Mouse (Mus musculus) small intestine, adult 2 months (tissue): ENCODE data around the gene Nav1. TPM values are rescaled to one million over a fixed set of nuclear protein-coding genes. Genes with fewer than 3 reads are reported as not detected.

ENCODE experiments used
- H3K27ac ChIP-seq: fragments of 200-500 bp; 2 replicates; pipeline ENCODE4 v1.5.1; 2012; ENCODE audit warnings: low read depth, low read length, control low read depth, inconsistent platforms; ENCODE audit not compliant: insufficient read depth
- H3K27me3 ChIP-seq: fragments of 200-500 bp; 2 replicates; pipeline ENCODE4 v1.6.1; 2012; ENCODE audit warnings: mild to moderate bottlenecking, moderate library complexity, low read length, inconsistent platforms; ENCODE audit not compliant: control insufficient read depth, insufficient read depth
- H3K36me3 ChIP-seq: fragments of 200-500 bp; 2 replicates; pipeline ENCODE4 v1.6.1; 2012; ENCODE audit warnings: mild to moderate bottlenecking, low read length, control low read depth, inconsistent platforms; ENCODE audit not compliant: control insufficient read depth, insufficient read depth
- H3K4me1 ChIP-seq: fragments of 200-500 bp; 2 replicates; pipeline ENCODE4 v1.6.1; 2012; ENCODE audit warnings: low read length, inconsistent platforms, mixed read lengths; ENCODE audit not compliant: control insufficient read depth, insufficient read depth, insufficient read length
- H3K4me3 ChIP-seq: fragments of 200-500 bp; 2 replicates; pipeline ENCODE4 v1.5.1; 2012; ENCODE audit warnings: low read depth, mild to moderate bottlenecking, control low read depth, inconsistent platforms, low read length, moderate library complexity
- CTCF ChIP-seq: fragments of 200-500 bp; IDR thresholded peaks from 2 replicates; pipeline ENCODE4 v1.5.1; 2012; ENCODE audit warnings: low read depth, mild to moderate bottlenecking, control low read depth, inconsistent platforms, low read length, moderate library complexity, mixed read lengths; ENCODE audit not compliant: insufficient replicate concordance, insufficient read length; ENCODE audit errors: extremely low read depth
- POLR2A ChIP-seq: fragments of 200-500 bp; IDR thresholded peaks from 2 replicates; pipeline ENCODE4 v1.6.1; 2012; ENCODE audit warnings: low read depth, mild to moderate bottlenecking, control low read depth, inconsistent platforms, low read length, moderate library complexity
- WGBS: fragments of 180-500 bp; shearing (Covaris S2); methylation state at CpG from one replicate; pipeline ENCODE4 v1.1.7; 2018; 5-methylcytosine and 5-hydroxymethylcytosine counted together
- polyA plus RNA-seq: library from polyadenylated mRNA; depleted of rRNA; stranded (reverse); fragments of >200 nt; gene quantifications from 2 replicates; pipeline ENCODE4 v1.2.3, GENCODE M21; 2012

The Nav1 gene
- polyA plus RNA-seq, 1 experiment: 6.2 TPM

DNA sequence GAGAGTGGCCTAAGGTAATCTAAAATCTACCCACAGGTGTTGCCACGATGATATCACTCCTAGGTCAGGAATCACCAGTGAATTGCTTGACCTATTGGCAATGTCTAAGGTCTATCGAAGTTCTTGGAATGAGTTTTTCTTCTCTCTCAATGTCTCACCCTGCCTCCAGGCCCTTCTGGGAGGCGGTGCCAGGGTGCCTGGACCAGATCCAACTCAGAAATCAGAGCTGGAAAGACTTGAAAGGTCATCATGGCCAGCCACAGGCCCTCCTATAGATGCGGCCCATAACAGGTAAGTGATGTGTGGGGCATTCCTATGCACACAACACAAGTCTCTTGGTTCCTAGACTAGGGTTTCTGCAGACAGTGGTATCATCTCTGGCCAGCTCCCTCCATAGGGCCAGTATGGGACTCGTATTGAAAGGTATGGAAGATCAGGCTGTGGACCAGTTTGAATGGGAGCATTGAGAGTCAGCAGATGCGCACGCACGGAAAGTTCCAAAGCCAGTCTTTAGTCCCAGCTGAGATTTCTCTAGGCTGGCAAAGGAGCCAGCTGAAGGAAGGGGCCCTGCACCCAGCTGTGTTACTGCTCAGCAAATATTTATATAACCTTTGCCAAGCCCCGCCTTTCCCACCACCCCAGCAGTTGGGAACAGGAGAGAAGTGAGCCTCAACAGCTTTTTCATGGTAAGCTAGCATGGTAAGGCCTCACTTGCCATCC, 92.0 kb downstream of the Nav1 start:
- WGBS: 22% methylated on average over 9 of the region's 9 CpGs
- Histone ChIP-seq H3K27me3 (no peaks in the 10 kb centered on the region), H3K27ac (no peak overlapping the region), H3K4me1 (peaks cover 16% of the 10 kb centered on the region), H3K4me3 (no peak overlapping the region), H3K36me3 (no peaks in the 10 kb centered on the region)
- TF ChIP-seq POLR2A: no peak
- no peak for TF ChIP-seq CTCF

DNA sequence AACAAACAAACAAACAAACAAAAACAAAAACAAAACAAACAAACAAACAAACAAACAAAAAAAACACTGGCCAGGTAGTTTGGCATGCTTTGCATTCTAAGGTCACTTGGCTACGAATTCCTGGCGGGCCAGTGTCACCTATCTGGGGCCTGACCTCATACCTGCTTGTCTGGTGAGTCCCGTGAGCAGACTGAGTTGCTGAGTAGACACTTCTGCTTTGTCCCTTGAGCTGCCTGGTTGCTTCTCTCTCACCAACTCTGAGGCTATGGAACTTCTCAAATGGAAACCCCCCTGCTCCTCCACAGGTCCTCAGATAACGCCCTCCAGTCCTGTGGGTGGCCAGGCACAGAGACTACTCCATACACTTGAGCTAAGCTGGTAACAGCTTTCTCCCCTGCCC, 93.0 kb downstream of the Nav1 start:
- H3K27me3 ChIP-seq: no peaks in the 10 kb centered on the region
- no peak overlapping the region for H3K27ac ChIP-seq
- no peaks in the 10 kb centered on the region for H3K36me3 ChIP-seq
- peaks cover 22% of the 10 kb centered on the region for H3K4me1 ChIP-seq
- no peak overlapping the region for H3K4me3 ChIP-seq
- WGBS: 86% methylated on average over 4 of the region's 4 CpGs
- TF ChIP-seq POLR2A (no peak), CTCF (no peak)

DNA sequence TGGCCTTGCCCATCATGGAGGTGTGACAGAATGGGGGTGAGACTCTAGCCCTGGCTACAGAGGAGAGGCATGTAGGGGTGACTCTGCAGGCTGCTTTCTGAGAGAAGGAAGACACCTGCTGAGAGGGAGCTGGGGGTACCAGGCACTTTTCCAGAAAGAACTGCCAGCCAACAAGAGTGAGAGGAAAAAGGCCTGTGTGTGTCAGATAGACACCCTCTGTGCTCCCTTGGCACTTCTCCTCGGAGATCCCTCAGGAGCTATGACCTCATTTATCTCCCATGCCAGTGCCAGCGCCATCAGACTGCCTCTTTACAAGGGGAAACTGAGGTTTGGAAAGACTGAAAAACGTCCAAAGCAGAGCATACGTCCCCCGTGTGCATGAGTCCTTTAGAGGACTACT, 93.6 kb downstream of the Nav1 start:
- TF ChIP-seq POLR2A (no peak), CTCF (no peak)
- Histone ChIP-seq H3K4me3 (no peak overlapping the region), H3K4me1 (peaks cover 22% of the 10 kb centered on the region), H3K36me3 (no peaks in the 10 kb centered on the region), H3K27ac (no peak overlapping the region), H3K27me3 (no peaks in the 10 kb centered on the region)
- WGBS: 73% methylated on average over 5 of the region's 5 CpGs

DNA sequence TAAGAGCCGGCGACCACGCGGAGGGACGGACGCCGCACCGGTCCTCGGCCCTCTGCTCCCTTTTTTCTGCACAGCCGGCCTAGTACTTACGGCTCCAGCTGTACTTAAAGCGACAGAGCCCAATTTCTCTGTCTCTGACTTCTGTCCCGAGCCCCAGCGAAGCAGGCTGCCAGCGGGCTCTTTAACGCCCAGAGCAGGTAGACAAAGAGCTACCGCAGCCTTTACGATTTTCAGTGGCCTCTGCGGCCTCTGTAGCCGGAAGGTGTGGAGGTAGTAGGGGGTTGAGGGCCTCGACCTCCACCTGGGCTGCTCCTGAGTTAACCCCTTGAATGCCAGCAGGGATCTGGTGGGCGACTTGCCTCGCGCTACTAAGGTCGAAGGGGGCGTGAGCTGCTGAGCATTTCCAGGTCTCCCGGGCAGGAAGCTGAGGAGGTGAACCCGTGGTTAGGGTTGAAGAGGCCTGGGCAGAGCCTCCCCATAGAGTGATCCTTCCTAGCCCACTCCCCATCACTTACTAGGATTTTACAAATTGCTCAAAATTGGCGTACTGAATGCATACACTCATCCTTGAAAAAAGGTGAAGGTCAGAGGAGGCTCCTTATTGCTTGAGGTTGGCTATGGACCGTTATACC, 96.6 kb downstream of the Nav1 start:
- Histone ChIP-seq H3K36me3 (no peaks in the 10 kb centered on the region), H3K4me1 (peaks cover 14% of the 10 kb centered on the region), H3K27ac (no peak overlapping the region), H3K4me3 (peak overlapping the region; percentile 84), H3K27me3 (no peaks in the 10 kb centered on the region)
- TF ChIP-seq POLR2A: no peak; the same call in 1 of the 2 replicates
- TF ChIP-seq CTCF: no peak
- WGBS: 5% methylated on average over 30 of the region's 30 CpGs

DNA sequence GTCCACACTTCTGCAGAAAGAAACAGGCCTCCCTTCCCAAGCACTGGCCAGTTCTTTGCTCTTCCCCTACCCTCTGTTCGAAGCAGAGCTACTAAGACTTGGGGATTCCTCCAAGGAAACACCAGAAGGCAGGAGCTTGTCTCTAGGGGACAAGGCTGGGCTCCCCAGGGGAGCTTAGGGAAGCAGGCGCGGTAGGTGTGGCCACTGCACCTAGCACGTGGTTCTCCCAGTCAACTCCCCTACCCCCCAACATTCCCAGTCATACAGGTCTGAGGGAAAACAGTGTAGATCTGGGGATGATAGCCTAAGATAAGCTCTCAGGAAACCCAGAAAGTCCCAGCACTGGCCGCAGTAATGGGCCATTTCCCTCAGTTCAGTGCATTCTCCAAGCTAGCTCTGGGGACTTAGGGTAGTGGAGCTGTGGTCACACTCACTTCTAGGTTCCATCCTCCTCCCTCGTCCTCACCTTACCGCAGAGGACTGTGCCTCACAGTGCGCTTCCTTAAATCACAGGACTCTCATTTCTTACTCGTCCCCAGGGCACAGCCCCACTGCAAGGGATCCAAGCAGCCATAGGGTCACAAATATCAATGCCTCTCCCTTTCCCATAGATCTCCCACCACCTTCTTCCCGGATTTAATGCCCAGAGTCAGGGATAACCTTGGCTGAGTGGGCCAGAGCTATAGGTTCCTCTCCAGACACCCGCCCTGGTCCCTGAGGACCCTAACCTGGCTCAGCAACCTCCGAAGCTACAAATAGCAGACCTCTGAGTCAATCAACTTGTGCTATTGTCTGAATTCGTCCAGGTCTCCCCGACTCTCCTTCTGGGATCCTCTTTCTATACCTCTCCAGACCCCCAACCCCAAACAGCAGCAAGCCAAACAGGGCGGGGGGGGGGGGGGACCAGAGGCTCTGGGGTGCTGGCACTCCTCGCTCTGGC, 97.7 kb downstream of the Nav1 start:
- Histone ChIP-seq H3K4me1 (peaks cover 8% of the 10 kb centered on the region; the same call in 1 of the 2 replicates), H3K27ac (peak overlapping the region; percentile 32), H3K36me3 (no peaks in the 10 kb centered on the region), H3K27me3 (no peaks in the 10 kb centered on the region), H3K4me3 (peak overlapping the region; percentile 84)
- TF ChIP-seq POLR2A: no peak
- no peak for TF ChIP-seq CTCF
- WGBS: 15% methylated on average over 16 of the region's 16 CpGs

DNA sequence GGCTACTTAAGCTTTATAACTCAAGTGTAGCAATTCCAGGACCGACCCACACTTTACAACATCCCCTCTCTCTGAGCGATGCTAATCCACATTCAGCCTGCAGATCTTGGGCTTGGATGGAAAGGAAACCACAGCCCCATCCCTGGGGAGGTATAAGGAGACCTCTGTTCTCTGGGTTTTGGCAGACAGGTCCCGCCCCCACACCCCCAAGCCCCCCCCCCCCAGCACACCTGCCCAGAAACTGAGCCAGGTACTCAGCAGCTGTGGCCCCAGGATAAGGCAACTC, 98.8 kb downstream of the Nav1 start:
- Histone ChIP-seq H3K27ac (no peak overlapping the region), H3K27me3 (no peaks in the 10 kb centered on the region), H3K4me3 (peak overlapping the region; percentile 84; the same call in 1 of the 2 replicates), H3K36me3 (no peaks in the 10 kb centered on the region), H3K4me1 (peaks cover 8% of the 10 kb centered on the region; the same call in 1 of the 2 replicates)
- no peak for TF ChIP-seq CTCF
- no peak for TF ChIP-seq POLR2A
- WGBS: 20% methylated on average over 3 of the region's 3 CpGs
